Mouse (Mus musculus) lung, embryonic 15.5 days (tissue): Measurements from ENCODE around the gene Fam151b. TPM values are rescaled to one million over a fixed set of nuclear protein-coding genes. Genes with fewer than 3 reads are reported as not detected.
A peak's percentile ranks its signal among the peaks of the same experiment; 100 is the strongest.

Experiments
- ATAC-seq: fragments of 200-750 bp; cut with Nextera tagmentation; 2 replicates; pipeline ENCODE4 v1.8.0; 2017; ENCODE audit warnings: moderate number of reproducible peaks, borderline replicate concordance; ENCODE audit not compliant: low FRiP score, low TSS enrichment; ENCODE audit errors: extremely low read depth
- H3K27ac ChIP-seq: fragments of 300-500 bp; sonication (generic); 2 replicates; pipeline ENCODE4 v1.5.1; 2015; ENCODE audit warnings: moderate library complexity, mild to moderate bottlenecking, inconsistent platforms
- H3K27me3 ChIP-seq: fragments of 300-500 bp; sonication (generic); 2 replicates; pipeline ENCODE4 v1.6.1; 2015; ENCODE audit warnings: inconsistent platforms
- H3K36me3 ChIP-seq: fragments of 300-500 bp; sonication (generic); 2 replicates; pipeline ENCODE4 v1.6.1; 2015; ENCODE audit warnings: inconsistent platforms
- H3K4me1 ChIP-seq: fragments of 300-500 bp; sonication (generic); 2 replicates; pipeline ENCODE4 v1.6.1; 2015; ENCODE audit warnings: inconsistent platforms
- H3K4me2 ChIP-seq: fragments of 300-500 bp; sonication (generic); 2 replicates; pipeline ENCODE4 v1.6.1; 2015; ENCODE audit warnings: inconsistent platforms, mild to moderate bottlenecking, moderate library complexity
- H3K4me3 ChIP-seq: fragments of 300-500 bp; sonication (generic); 2 replicates; pipeline ENCODE4 v1.5.1; 2015; ENCODE audit warnings: mild to moderate bottlenecking, inconsistent platforms
- H3K9ac ChIP-seq: fragments of 300-500 bp; sonication (generic); 2 replicates; pipeline ENCODE4 v1.6.1; 2015; ENCODE audit warnings: inconsistent platforms
- H3K9me3 ChIP-seq: fragments of 300-500 bp; sonication (generic); 2 replicates; pipeline ENCODE4 v1.6.1; 2016; ENCODE audit warnings: inconsistent platforms
- WGBS: fragments of 180-500 bp; shearing (Covaris S2); methylation state at CpG from one replicate; pipeline ENCODE4 v1.1.7; 2015; 5-methylcytosine and 5-hydroxymethylcytosine counted together
- polyA plus RNA-seq: library from polyadenylated mRNA; unstranded; fragments of >200 nt; fragmentation: Nextera tagmentation; extraction: Ambion mirVana; gene quantifications from 2 replicates; pipeline ENCODE4 v1.2.1, GENCODE M21; 2015

The Fam151b gene
- 0.16 TPM in 1 of 2 replicates, not detected in the other for polyA plus RNA-seq

DNA sequence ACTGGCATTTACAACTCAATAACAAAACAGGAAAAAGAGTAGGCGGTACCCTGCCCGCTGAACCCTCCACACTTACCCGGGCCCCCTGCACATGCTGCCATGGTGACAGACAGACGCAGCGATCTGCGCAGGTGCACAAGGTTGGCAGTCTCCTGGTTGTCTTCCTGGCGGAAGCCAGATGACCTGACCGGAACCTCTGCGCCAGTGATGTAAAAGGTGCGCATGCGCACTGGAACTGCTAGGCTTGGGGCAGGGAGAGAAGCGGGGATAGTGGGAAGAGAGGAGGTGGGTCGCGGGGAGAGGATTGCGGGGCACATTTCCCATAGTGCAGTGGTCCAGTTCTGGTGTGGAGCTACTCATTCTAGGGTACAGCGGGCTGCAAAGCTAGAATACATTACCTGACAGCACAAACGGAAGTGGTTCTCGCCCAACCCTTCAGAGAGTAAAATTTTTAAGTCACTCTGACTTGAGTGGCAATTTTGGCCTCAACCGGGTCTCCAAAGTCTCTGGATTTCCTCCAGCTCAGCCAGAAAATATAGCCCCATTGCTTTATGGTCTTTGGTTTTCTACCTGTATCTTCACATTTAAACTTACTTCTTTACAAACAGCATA, at the start of gene Fam151b:
Gene Fam151b, minus strand, starts transcription at position 164 of the 612 bp plus-strand sequence.
- H3K27ac ChIP-seq = peak within 1 kb of the TSS; percentile 11; the same call in 1 of the 2 replicates
- peaks cover 5% of the 10 kb centered on the region for H3K36me3 ChIP-seq
- H3K9ac ChIP-seq = peak within 1 kb of the TSS; percentile 29; the same call in 1 of the 2 replicates
- WGBS = 4% methylated on average over 19 of the region's 19 CpGs
- no peaks in the 10 kb centered on the region for H3K27me3 ChIP-seq
- H3K9me3 ChIP-seq = no peaks in the 10 kb centered on the region
- peak; percentile 99 for ATAC-seq
- peak within 1 kb of the TSS; percentile 78 for H3K4me2 ChIP-seq
- H3K4me3 ChIP-seq = peak within 1 kb of the TSS; percentile 53
- peaks cover 5% of the 10 kb centered on the region; the same call in 1 of the 2 replicates for H3K4me1 ChIP-seq

DNA sequence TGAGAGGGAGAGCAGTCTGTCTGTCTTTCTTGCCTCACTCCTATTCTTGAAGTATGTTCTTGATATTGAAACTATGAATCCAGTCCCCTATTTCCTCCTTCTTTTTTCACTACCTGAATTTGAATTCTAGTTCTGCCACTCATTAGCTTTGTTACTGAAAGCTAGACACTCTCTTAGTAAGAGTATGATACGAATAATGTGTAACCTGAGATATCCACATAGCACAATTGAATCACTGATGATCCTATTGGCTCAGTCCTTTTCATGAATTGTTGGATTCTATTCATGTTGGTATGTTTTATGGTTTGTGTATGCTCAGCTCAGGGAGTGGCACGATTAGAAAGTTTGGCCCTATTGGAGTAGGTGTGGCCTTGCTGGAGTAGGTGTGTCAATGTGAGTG, 48.4 kb upstream of the Fam151b start:
- no peak overlapping the region for H3K27ac ChIP-seq
- H3K4me1 ChIP-seq = 0 out of 2 replicates have a peak, but pooled peaks cover 4% of the 10 kb centered on the region
- H3K9me3 ChIP-seq = no peaks in the 10 kb centered on the region
- no peaks in the 10 kb centered on the region for H3K36me3 ChIP-seq
- H3K9ac ChIP-seq = no peak overlapping the region
- 66% methylated on average over 2 of the region's 2 CpGs for WGBS
- no peak for ATAC-seq
- H3K4me2 ChIP-seq = no peak overlapping the region
- no peak overlapping the region for H3K4me3 ChIP-seq
- no peaks in the 10 kb centered on the region for H3K27me3 ChIP-seq

DNA sequence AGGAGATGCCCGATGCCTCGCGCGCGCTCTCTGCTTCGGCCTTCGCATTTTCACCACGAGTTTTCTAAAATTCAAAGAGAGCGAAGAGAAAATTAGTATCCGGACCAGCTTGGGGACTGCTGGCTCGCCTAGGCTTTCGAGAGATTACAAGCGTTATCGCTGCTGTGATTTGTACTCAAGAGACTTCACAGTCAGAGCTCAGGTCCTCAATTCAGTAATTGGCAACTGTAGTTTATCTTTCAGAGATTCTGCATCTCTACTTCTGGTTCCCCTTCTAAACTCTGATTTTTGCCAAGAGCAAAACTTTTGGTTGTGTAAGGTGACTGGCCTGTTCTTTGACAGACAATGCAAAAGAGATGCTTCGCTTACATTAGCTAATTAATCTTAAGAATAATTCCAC, 47.4 kb upstream of the Fam151b start:
- H3K27ac ChIP-seq = peak overlapping the region; percentile 95
- H3K4me1 ChIP-seq = 0 out of 2 replicates have a peak, but pooled peaks cover 4% of the 10 kb centered on the region
- 3% methylated on average over 15 of the region's 15 CpGs for WGBS
- H3K4me2 ChIP-seq = peak overlapping the region; percentile 75
- H3K4me3 ChIP-seq = peak overlapping the region; percentile 64
- H3K27me3 ChIP-seq = no peaks in the 10 kb centered on the region
- peak overlapping the region; percentile 67 for H3K9ac ChIP-seq
- no peak for ATAC-seq
- H3K9me3 ChIP-seq = no peaks in the 10 kb centered on the region
- no peaks in the 10 kb centered on the region for H3K36me3 ChIP-seq

DNA sequence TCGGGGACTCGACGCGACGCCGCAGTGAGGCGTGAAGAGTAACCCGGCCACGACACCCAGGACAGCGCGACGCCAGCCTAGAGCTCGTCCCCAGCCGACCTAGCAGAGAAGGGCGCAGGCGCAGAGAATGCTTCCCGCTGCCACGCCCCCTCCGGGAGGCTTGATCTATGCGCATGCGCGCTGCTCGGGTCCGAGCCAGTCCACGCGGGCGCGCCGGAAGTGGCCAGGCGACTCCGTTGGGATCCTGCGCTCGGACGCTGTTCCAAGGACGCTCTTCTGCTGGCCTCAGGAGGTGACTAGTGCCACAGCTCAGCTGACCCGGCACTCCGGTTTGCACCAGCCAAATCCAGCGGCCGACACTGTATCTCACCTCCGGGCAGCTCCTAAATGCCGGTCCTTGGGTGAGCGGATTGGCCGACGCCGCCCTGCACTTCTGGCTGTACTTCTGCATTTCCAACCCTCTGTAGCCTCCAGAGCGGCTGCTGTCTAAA, 47.0 kb upstream of the Fam151b start, which contains the start of gene Zfyve16:
Gene Zfyve16, minus strand, starts transcription at position 148 of the 491 bp plus-strand sequence.
- Histone ChIP-seq H3K27ac (peak within 1 kb of the TSS; percentile 95), H3K36me3 (no peaks in the 10 kb centered on the region), H3K27me3 (no peaks in the 10 kb centered on the region), H3K4me3 (peak within 1 kb of the TSS; percentile 64), H3K4me2 (peak within 1 kb of the TSS; percentile 75), H3K4me1 (0 out of 2 replicates have a peak, but pooled peaks cover 4% of the 10 kb centered on the region), H3K9ac (peak within 1 kb of the TSS; percentile 67), H3K9me3 (no peaks in the 10 kb centered on the region)
- under 1% methylated on average over 43 of the region's 46 CpGs for WGBS
- peak; percentile 97 for ATAC-seq

DNA sequence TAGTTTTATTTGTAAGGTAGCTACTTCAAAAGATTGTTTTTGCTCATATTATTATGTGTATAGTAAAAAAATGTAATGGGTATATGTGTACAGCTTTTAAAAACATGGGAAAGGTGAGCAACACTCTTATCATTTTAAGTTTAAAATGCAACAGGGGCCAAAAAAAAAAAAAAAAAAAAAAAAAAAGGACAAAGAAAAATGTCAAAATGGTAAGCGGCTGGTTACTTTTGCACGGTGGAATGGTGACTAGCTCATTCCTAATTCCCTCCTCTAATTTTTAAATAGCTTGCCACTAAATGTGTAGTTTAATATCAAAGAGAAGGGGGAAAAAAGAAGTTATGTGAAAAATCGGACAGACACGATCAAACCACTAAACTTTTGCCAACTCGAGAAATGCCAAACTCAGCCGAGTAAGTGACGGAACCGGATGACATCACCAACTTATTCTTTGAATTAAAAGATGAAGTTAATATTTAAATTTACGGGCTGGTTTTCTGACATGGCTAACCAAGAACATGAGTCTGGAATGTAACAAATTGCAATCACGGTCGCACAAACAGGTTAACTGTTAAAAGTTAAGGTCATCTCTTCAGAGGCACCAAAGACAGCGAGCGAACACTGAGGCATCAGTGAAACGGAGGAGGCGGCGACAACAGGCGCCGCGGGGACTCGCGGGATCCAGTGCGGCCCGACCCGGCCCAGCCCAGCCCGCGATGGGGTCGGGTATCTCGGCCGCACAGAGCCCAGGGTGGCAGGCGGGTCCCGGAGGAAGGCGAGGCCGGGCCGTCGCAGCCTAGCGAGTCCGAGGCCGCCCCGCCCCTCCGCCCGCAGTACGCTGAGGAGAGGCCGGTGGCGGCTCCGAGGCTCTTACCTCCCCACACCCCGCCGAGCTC, 46.3 kb upstream of the Fam151b start:
- ATAC-seq = peak; percentile 95
- H3K36me3 ChIP-seq = no peaks in the 10 kb centered on the region
- H3K4me3 ChIP-seq = peak overlapping the region; percentile 64
- H3K27ac ChIP-seq = peak overlapping the region; percentile 95
- H3K9me3 ChIP-seq = no peaks in the 10 kb centered on the region
- WGBS = 2% methylated on average over 41 of the region's 47 CpGs
- H3K9ac ChIP-seq = peak overlapping the region; percentile 67
- peak overlapping the region; percentile 75 for H3K4me2 ChIP-seq
- 0 out of 2 replicates have a peak, but pooled peaks cover 4% of the 10 kb centered on the region for H3K4me1 ChIP-seq
- H3K27me3 ChIP-seq = no peaks in the 10 kb centered on the region

DNA sequence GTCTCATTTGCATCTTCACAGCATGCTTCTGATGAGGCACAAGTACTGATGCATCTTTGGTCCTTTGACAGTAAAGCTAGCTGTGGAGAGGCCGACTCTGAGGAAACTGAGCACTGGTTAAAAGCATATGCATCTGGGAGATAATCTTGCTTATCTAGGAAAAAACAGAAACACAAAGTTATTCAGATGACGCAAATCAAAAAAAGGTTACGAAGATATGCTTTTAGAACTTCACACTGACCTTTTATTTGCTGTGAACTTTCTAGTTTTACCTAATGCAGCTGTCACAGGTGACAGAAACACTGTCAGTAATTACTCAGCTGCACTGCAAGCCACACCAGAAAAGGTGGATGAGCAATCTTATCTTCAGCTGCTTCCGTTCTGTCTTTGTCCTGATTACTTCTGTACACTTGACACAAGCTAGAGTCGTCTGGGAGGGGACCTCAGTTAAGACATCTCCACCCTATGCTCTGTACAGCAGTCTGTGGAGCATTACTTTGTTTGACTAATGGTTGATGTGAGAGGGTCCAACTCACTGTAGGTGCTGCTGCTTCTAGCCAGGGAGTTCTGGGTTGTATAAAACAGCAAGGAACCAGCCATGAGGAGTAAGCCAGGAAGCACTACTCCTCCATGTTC, 39.5 kb upstream of the Fam151b start:
- Histone ChIP-seq H3K27ac (no peak overlapping the region), H3K4me1 (no peaks in the 10 kb centered on the region), H3K4me3 (no peak overlapping the region), H3K9ac (no peak overlapping the region), H3K4me2 (no peak overlapping the region), H3K36me3 (peaks cover 35% of the 10 kb centered on the region), H3K27me3 (no peaks in the 10 kb centered on the region), H3K9me3 (no peaks in the 10 kb centered on the region)
- ATAC-seq = no peak
- 81% methylated on average over 5 of the region's 5 CpGs for WGBS

DNA sequence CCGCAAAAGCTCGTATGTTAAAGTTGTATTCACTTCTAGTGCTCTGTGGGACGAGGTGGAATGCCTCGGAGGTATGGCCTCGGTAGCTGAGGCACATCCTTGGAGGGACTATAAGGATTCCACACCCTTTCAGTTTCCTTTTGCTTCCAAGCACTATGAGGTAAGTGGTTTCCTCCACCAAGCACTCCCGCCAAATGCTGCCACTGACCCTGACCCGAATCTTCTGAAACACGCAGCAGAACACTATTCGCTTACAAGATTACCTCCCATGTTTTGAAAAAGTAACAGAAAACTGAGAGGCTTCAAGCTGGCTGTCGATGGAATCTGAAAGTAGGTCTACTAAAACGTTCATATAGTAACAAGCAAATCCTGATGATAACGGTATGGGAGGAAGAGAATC, 21.1 kb upstream of the Fam151b start:
- 83% methylated on average over 12 of the region's 12 CpGs for WGBS
- no peak overlapping the region for H3K27ac ChIP-seq
- H3K36me3 ChIP-seq = peaks cover 39% of the 10 kb centered on the region
- H3K4me2 ChIP-seq = no peak overlapping the region
- H3K4me1 ChIP-seq = no peaks in the 10 kb centered on the region
- no peaks in the 10 kb centered on the region for H3K9me3 ChIP-seq
- no peaks in the 10 kb centered on the region for H3K27me3 ChIP-seq
- ATAC-seq = no peak
- H3K9ac ChIP-seq = no peak overlapping the region
- H3K4me3 ChIP-seq = no peak overlapping the region

DNA sequence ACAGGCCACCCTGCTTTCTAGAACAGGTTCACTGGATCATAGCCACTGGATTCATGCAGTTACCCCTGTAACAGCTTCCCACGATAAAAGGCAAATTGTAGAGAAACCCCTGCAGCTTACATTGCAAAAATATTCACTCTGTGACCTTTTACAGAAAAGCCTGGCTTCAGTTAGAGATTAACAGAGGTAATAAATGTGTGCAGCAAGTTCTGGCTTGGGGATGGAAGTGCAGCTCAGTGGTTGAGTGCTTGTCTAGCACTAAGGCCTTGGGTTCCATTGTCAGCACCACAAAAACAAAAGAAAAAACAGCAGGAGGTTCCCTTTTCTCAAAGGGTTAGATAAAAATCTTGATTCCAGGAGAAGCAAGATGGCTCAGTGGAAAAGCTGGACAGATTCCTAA, 8.1 kb upstream of the Fam151b start:
- ATAC-seq = no peak
- 91% methylated on average over 1 of the region's 1 CpGs for WGBS
- Histone ChIP-seq H3K4me1 (no peaks in the 10 kb centered on the region), H3K4me2 (no peak overlapping the region), H3K27ac (no peak overlapping the region), H3K36me3 (peaks cover 30% of the 10 kb centered on the region), H3K9ac (no peak overlapping the region), H3K4me3 (no peak overlapping the region), H3K27me3 (no peaks in the 10 kb centered on the region), H3K9me3 (no peaks in the 10 kb centered on the region)

DNA sequence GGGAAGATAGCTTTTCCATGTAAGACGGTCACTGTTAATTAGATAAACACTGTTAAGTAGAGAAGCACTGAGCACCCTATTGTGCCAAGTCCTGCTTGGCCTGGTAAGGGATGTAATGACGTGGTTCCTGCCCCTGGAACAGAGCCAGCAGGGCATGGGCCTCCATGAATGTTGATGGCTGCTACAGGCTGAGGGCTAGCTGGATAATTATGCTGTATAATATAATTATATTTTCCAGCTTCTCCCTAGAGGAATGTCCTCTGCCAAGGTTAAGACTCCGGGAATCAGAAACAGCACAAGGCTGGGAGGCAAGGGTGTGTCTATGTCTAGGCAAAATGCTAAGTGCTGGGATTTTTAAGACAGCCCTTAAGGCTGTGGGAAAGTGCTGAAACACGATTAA, 7.0 kb upstream of the Fam151b start:
- H3K4me2 ChIP-seq = no peak overlapping the region
- H3K9ac ChIP-seq = no peak overlapping the region
- H3K36me3 ChIP-seq = peaks cover 33% of the 10 kb centered on the region
- WGBS = 67% methylated on average over 4 of the region's 4 CpGs
- no peaks in the 10 kb centered on the region for H3K27me3 ChIP-seq
- H3K27ac ChIP-seq = no peak overlapping the region
- ATAC-seq = no peak
- H3K4me1 ChIP-seq = no peaks in the 10 kb centered on the region
- no peak overlapping the region for H3K4me3 ChIP-seq
- no peaks in the 10 kb centered on the region for H3K9me3 ChIP-seq

DNA sequence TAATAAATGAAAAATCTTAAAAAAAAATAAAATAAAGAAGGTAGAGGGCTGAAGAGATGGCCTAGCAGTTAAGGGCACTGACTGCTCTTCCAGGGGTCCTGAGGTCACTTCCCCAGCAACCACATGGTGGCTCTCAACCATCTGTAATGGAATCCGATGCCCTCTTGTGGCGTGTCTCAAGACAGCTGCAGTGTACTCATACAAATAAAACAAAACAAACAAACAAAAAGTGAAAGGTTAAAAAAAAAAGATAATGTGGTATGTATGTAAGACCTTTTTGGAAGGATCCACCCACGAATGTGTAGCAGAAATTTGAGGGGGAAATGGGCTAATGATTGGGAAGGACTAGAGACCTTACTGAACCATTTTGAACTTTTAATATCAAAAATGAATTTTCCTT, 467 bp downstream of the Fam151b start:
- ATAC-seq = peak; percentile 63; the same call in 1 of the 2 replicates
- H3K27ac ChIP-seq = no peak overlapping the region
- H3K9ac ChIP-seq = peak overlapping the region; percentile 29; the same call in 1 of the 2 replicates
- H3K4me1 ChIP-seq = peaks cover 5% of the 10 kb centered on the region; the same call in 1 of the 2 replicates
- H3K4me2 ChIP-seq = peak overlapping the region; percentile 78
- no peaks in the 10 kb centered on the region for H3K27me3 ChIP-seq
- no peaks in the 10 kb centered on the region for H3K9me3 ChIP-seq
- peak overlapping the region; percentile 53 for H3K4me3 ChIP-seq
- WGBS = 12% methylated on average over 3 of the region's 3 CpGs
- H3K36me3 ChIP-seq = peaks cover 5% of the 10 kb centered on the region

DNA sequence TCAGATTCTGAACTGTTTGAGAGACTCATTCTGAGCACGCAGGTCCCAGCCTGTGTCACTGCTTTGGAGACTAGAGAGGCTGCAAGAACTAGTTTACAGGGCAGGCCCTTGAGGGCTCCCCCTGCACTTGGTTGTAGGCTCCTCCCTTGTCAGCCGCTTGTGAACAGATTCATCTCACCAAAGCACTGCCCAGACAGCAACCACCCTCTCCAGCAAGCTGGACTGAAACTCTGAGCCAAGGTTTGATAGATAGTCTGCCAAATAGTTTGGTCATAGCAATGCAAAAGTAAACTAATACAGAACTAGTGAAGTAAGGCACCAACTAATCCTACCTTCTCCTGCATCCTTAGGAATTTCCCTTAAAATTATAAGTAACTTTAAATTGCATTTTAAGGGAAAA, 13.7 kb downstream of the Fam151b start:
- Histone ChIP-seq H3K36me3 (no peaks in the 10 kb centered on the region; the same call in 1 of the 2 replicates), H3K4me2 (no peak overlapping the region), H3K4me1 (no peaks in the 10 kb centered on the region), H3K27ac (no peak overlapping the region), H3K9ac (no peak overlapping the region), H3K9me3 (no peaks in the 10 kb centered on the region), H3K27me3 (no peaks in the 10 kb centered on the region), H3K4me3 (no peak overlapping the region)
- WGBS = 47% methylated on average over 2 of the region's 2 CpGs
- no peak for ATAC-seq
